In genomic region chr3:96684822-96685156, GRCm38 (mm10) we compare ENCODE assay signal across 7 mouse cellular contexts. TPM values are rescaled to one million over a fixed set of nuclear protein-coding genes. Genes with fewer than 3 reads are reported as not detected.
A peak's percentile ranks its signal among the peaks of the same experiment; 100 is the strongest.
DNase-seq lines count a peak whose midpoint lies in the region; ATAC-seq lines count a peak whose summit lies in the region.

No protein-coding gene starts in this region.

- H3K4me2 ChIP-seq in liver, embryonic 11.5 days, result peak overlapping the region; percentile 37
- H3K4me2 ChIP-seq in forebrain, embryonic 15.5 days (replicated peaks), result peak overlapping the region; percentile 34
- peak overlapping the region; percentile 53 for H3K4me2 ChIP-seq in neural tube, embryonic 15.5 days

- DNase-seq in liver, embryonic 11.5 days (ENCODE audit: low spot score), result no peak
- no peak for DNase-seq in liver
- DNase-seq in limb, embryonic 10.5 days (ENCODE audit: low spot score), result peak; percentile 59
- no peak for DNase-seq in thymus, postnatal 10 days (ENCODE audit: low spot score in 2 of 2)
- DNase-seq in right cerebral cortex, adult 2 months (ENCODE audit: low spot score in 2 of 2), result no peak

- H3K9me3 ChIP-seq in liver, embryonic 11.5 days (ENCODE audit: control insufficient read depth, low read length), result no peaks in the 10 kb centered on the region
- H3K9me3 ChIP-seq in forebrain, embryonic 15.5 days, result no peaks in the 10 kb centered on the region
- no peaks in the 10 kb centered on the region for H3K9me3 ChIP-seq in limb, embryonic 10.5 days (replicated peaks)
- no peaks in the 10 kb centered on the region for H3K9me3 ChIP-seq in neural tube, embryonic 15.5 days (replicated peaks)

- H3K27me3 ChIP-seq in liver, embryonic 11.5 days (replicated peaks; ENCODE audit: control insufficient read depth, insufficient read depth, low read length), result peaks cover 41% of the 10 kb centered on the region
- H3K27me3 ChIP-seq in forebrain, embryonic 15.5 days, result no peaks in the 10 kb centered on the region
- peaks cover 81% of the 10 kb centered on the region for H3K27me3 ChIP-seq in limb, embryonic 10.5 days (ENCODE audit: low read depth, poor library complexity, severe bottlenecking)
- H3K27me3 ChIP-seq in neural tube, embryonic 15.5 days (replicated peaks), result peaks cover 21% of the 10 kb centered on the region

- no peaks in the 10 kb centered on the region; the same call in 1 of the 2 replicates for H3K4me1 ChIP-seq in liver, embryonic 11.5 days (replicated peaks; ENCODE audit: control insufficient read depth, insufficient read depth, low read length)
- peaks cover 14% of the 10 kb centered on the region; the same call in 1 of the 2 replicates for H3K4me1 ChIP-seq in forebrain, embryonic 15.5 days
- H3K4me1 ChIP-seq in limb, embryonic 10.5 days, result peaks cover 16% of the 10 kb centered on the region
- peaks cover 9% of the 10 kb centered on the region for H3K4me1 ChIP-seq in neural tube, embryonic 15.5 days

- peak overlapping the region; percentile 3 for H3K4me3 ChIP-seq in liver, embryonic 11.5 days (ENCODE audit: low read depth, low read length)
- peak overlapping the region; percentile 10 for H3K4me3 ChIP-seq in forebrain, embryonic 15.5 days
- H3K4me3 ChIP-seq in limb, embryonic 10.5 days, result peak overlapping the region; percentile 42
- H3K4me3 ChIP-seq in neural tube, embryonic 15.5 days (replicated peaks), result peak overlapping the region; percentile 20

- WGBS in liver, embryonic 11.5 days, result 18% methylated on average over 28 of the region's 28 CpGs
- WGBS in forebrain, embryonic 15.5 days, result 43% methylated on average over 28 of the region's 28 CpGs
- 19% methylated on average over 28 of the region's 28 CpGs for WGBS in limb, embryonic 10.5 days
- 25% methylated on average over 28 of the region's 28 CpGs for WGBS in neural tube, embryonic 15.5 days

- no peak overlapping the region for H3K27ac ChIP-seq in liver, embryonic 11.5 days (ENCODE audit: low read depth, low read length)
- H3K27ac ChIP-seq in forebrain, embryonic 15.5 days (replicated peaks), result no peak overlapping the region
- H3K27ac ChIP-seq in limb, embryonic 10.5 days, result peak overlapping the region; percentile 14
- no peak overlapping the region for H3K27ac ChIP-seq in neural tube, embryonic 15.5 days (replicated peaks)

- ATAC-seq in liver, embryonic 11.5 days (replicated peaks; ENCODE audit: low FRiP score), result no peak
- ATAC-seq in forebrain, embryonic 15.5 days (replicated peaks), result no peak
- ATAC-seq in neural tube, embryonic 15.5 days (ENCODE audit: low FRiP score), result no peak

- H3K9ac ChIP-seq in liver, embryonic 11.5 days (ENCODE audit: low read depth, low read length), result no peak overlapping the region
- H3K9ac ChIP-seq in forebrain, embryonic 15.5 days (replicated peaks), result 0 out of 2 replicates have a peak overlapping the region, but pooled peaks have one; percentile 10
- H3K9ac ChIP-seq in neural tube, embryonic 15.5 days (replicated peaks), result peak overlapping the region; percentile 23; the same call in 1 of the 2 replicates

- H3K36me3 ChIP-seq in liver, embryonic 11.5 days (ENCODE audit: control insufficient read depth, insufficient read depth, low read length), result no peaks in the 10 kb centered on the region
- no peaks in the 10 kb centered on the region for H3K36me3 ChIP-seq in forebrain, embryonic 15.5 days
- H3K36me3 ChIP-seq in limb, embryonic 10.5 days, result no peaks in the 10 kb centered on the region
- no peaks in the 10 kb centered on the region for H3K36me3 ChIP-seq in neural tube, embryonic 15.5 days

RNA-seq across cellular contexts. Expression of gene Pias3, which starts 11.4 kb away (rescaled TPM):
- polyA plus RNA-seq in liver, embryonic 11.5 days (2014; fragmentation: Nextera tagmentation; extraction: Ambion mirVana), result 19.6 and 21.1 TPM in 2 replicates
- polyA plus RNA-seq in forebrain, embryonic 15.5 days (2015; fragmentation: Nextera tagmentation; extraction: Ambion mirVana), result 27.4 and 28.9 TPM in 2 replicates
- polyA plus RNA-seq in limb, embryonic 10.5 days (2016; fragmentation: Nextera tagmentation; extraction: Ambion mirVana), result 36.4 and 58.3 TPM in 2 replicates
- polyA plus RNA-seq in neural tube, embryonic 15.5 days (2015; fragmentation: Nextera tagmentation; extraction: Ambion mirVana), result 36.2 and 39.4 TPM in 2 replicates

RNA-seq across cellular contexts. Expression of gene Ankrd35, which starts 14.9 kb away (rescaled TPM):
- polyA plus RNA-seq in liver, embryonic 11.5 days (2014; fragmentation: Nextera tagmentation; extraction: Ambion mirVana), result 0.32 and 0.40 TPM in 2 replicates
- 1.5 and 1.9 TPM in 2 replicates for polyA plus RNA-seq in forebrain, embryonic 15.5 days (2015; fragmentation: Nextera tagmentation; extraction: Ambion mirVana)
- polyA plus RNA-seq in limb, embryonic 10.5 days (2016; fragmentation: Nextera tagmentation; extraction: Ambion mirVana), result 0.09 and 0.10 TPM in 2 replicates
- 2.3 and 2.4 TPM in 2 replicates for polyA plus RNA-seq in neural tube, embryonic 15.5 days (2015; fragmentation: Nextera tagmentation; extraction: Ambion mirVana)

RNA-seq across cellular contexts. Expression of gene Nudt17, which starts 23.6 kb away (rescaled TPM):
- polyA plus RNA-seq in liver, embryonic 11.5 days (2014; fragmentation: Nextera tagmentation; extraction: Ambion mirVana), result 2.4 and 2.5 TPM in 2 replicates
- 6.8 and 6.9 TPM in 2 replicates for polyA plus RNA-seq in forebrain, embryonic 15.5 days (2015; fragmentation: Nextera tagmentation; extraction: Ambion mirVana)
- polyA plus RNA-seq in limb, embryonic 10.5 days (2016; fragmentation: Nextera tagmentation; extraction: Ambion mirVana), result 9.1 and 9.6 TPM in 2 replicates
- polyA plus RNA-seq in neural tube, embryonic 15.5 days (2015; fragmentation: Nextera tagmentation; extraction: Ambion mirVana), result 20.0 and 24.7 TPM in 2 replicates

RNA-seq across cellular contexts. Expression of gene Itga10, which starts 39.4 kb away (rescaled TPM):
- 0.57 and 0.77 TPM in 2 replicates for polyA plus RNA-seq in liver, embryonic 11.5 days (2014; fragmentation: Nextera tagmentation; extraction: Ambion mirVana)
- 0.55 and 0.65 TPM in 2 replicates for polyA plus RNA-seq in forebrain, embryonic 15.5 days (2015; fragmentation: Nextera tagmentation; extraction: Ambion mirVana)
- 0.58 and 0.80 TPM in 2 replicates for polyA plus RNA-seq in limb, embryonic 10.5 days (2016; fragmentation: Nextera tagmentation; extraction: Ambion mirVana)
- polyA plus RNA-seq in neural tube, embryonic 15.5 days (2015; fragmentation: Nextera tagmentation; extraction: Ambion mirVana), result 1.3 and 1.4 TPM in 2 replicates

RNA-seq across cellular contexts. Expression of gene Polr3c, which starts 42.6 kb away (rescaled TPM):
- polyA plus RNA-seq in liver, embryonic 11.5 days (2014; fragmentation: Nextera tagmentation; extraction: Ambion mirVana), result 41.4 and 44.1 TPM in 2 replicates
- 33.5 and 35.7 TPM in 2 replicates for polyA plus RNA-seq in forebrain, embryonic 15.5 days (2015; fragmentation: Nextera tagmentation; extraction: Ambion mirVana)
- polyA plus RNA-seq in limb, embryonic 10.5 days (2016; fragmentation: Nextera tagmentation; extraction: Ambion mirVana), result 50.2 and 51.4 TPM in 2 replicates
- polyA plus RNA-seq in neural tube, embryonic 15.5 days (2015; fragmentation: Nextera tagmentation; extraction: Ambion mirVana), result 31.5 and 35.7 TPM in 2 replicates
